Mouse (Mus musculus) intestine, embryonic 14.5 days (tissue): ENCODE data around the gene Nelfa. TPM values are rescaled to one million over a fixed set of nuclear protein-coding genes. Genes with fewer than 3 reads are reported as not detected.

ENCODE experiments used
- ATAC-seq: fragments of 200-750 bp; cut with Nextera tagmentation; replicated peaks from 2 replicates; pipeline ENCODE4 v1.8.0; 2017; ENCODE audit warnings: low read depth, moderate number of reproducible peaks, moderate TSS enrichment, moderate library complexity; ENCODE audit not compliant: low FRiP score, low TSS enrichment
- DNase-seq: peaks from one replicate; pipeline ENCODE4 v3.0.0-alpha.2; 2018; ENCODE audit warnings: low spot score
- H3K27ac ChIP-seq: fragments of 300-500 bp; sonication (generic); 2 replicates; pipeline ENCODE4 v1.5.1; 2014; ENCODE audit warnings: low read depth, mild to moderate bottlenecking, control low read depth
- H3K27me3 ChIP-seq: fragments of 300-500 bp; sonication (generic); replicated peaks from 2 replicates; pipeline ENCODE4 v1.6.1; 2014; ENCODE audit warnings: low read length, control low read depth; ENCODE audit not compliant: control insufficient read depth, insufficient read depth
- H3K36me3 ChIP-seq: fragments of 300-500 bp; sonication (generic); 2 replicates; pipeline ENCODE4 v1.6.1; 2014; ENCODE audit warnings: low read length, control low read depth; ENCODE audit not compliant: control insufficient read depth, insufficient read depth
- H3K4me1 ChIP-seq: fragments of 300-500 bp; sonication (generic); replicated peaks from 2 replicates; pipeline ENCODE4 v1.6.1; 2014; ENCODE audit warnings: low read length, control low read depth, mixed read lengths; ENCODE audit not compliant: control insufficient read depth, insufficient read depth
- H3K4me2 ChIP-seq: fragments of 300-500 bp; sonication (generic); 2 replicates; pipeline ENCODE4 v1.6.1; 2014; ENCODE audit warnings: low read length
- H3K4me3 ChIP-seq: fragments of 300-500 bp; sonication (generic); 2 replicates; pipeline ENCODE4 v1.5.1; 2014; ENCODE audit warnings: low read depth, low read length, control low read depth, mixed read lengths
- H3K9ac ChIP-seq: fragments of 300-500 bp; sonication (generic); 2 replicates; pipeline ENCODE4 v1.6.1; 2014; ENCODE audit warnings: mild to moderate bottlenecking, low read length
- H3K9me3 ChIP-seq: fragments of 300-500 bp; sonication (generic); 2 replicates; pipeline ENCODE4 v1.6.1; 2016; ENCODE audit warnings: low read length, control low read depth; ENCODE audit not compliant: control insufficient read depth
- WGBS: fragments of 180-500 bp; shearing (Covaris S2); extraction: QIAGEN DNeasy Blood & Tissue Kit; methylation state at CpG from one replicate; pipeline ENCODE4 v1.1.7; 2014; 5-methylcytosine and 5-hydroxymethylcytosine counted together
- microRNA-seq: library from miRNA; unstranded; fragments of <30 nt; microRNA quantifications from one replicate; pipeline ENCODE4, GENCODE M21; 2016
- polyA plus RNA-seq: library from polyadenylated mRNA; unstranded; fragments of >200 nt; fragmentation: Nextera tagmentation; extraction: Ambion mirVana; gene quantifications from 2 replicates; pipeline ENCODE4 v1.2.1, GENCODE M21; 2014

The Nelfa gene
- polyA plus RNA-seq, 1 experiment from 2014 or later: 53.9 TPM

- H3K36me3 ChIP-seq: peaks cover 99% of the 10 kb centered on the region
- no peak overlapping the region for H3K9ac ChIP-seq
- no peaks in the 10 kb centered on the region for H3K9me3 ChIP-seq
- H3K27me3 ChIP-seq: no peaks in the 10 kb centered on the region
- 89% methylated on average over 6 of the region's 6 CpGs for WGBS
- H3K27ac ChIP-seq: no peak overlapping the region
- DNase-seq (no peak), ATAC-seq (no peak)
- H3K4me2 ChIP-seq: no peak overlapping the region
- no peak overlapping the region for H3K4me3 ChIP-seq
- H3K4me1 ChIP-seq: no peaks in the 10 kb centered on the region
Measured at GRCm38 (mm10) chr5:33893406-33893805, 42.8 kb downstream of the Nelfa start.

DNA sequence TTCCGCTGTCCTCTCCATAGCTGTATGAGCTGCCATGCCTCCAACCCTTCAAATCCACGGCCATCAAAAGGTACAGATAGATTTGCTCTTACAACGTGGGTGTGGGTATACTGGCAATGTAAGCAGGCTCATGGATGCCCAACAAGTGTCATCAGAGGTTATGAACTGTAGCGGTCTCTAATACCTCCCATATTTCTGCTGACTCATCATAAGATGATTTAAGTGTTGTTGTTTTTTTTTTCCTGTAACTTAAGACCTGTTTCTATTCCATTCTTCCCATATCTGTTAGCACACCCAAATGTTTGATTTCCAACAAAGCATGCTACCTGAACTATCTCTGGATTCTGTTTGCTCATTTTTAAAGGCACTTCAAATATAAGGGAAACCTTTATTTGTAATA, 55.1 kb downstream of the Nelfa start:
- Histone ChIP-seq H3K27me3 (no peaks in the 10 kb centered on the region), H3K27ac (no peak overlapping the region), H3K4me1 (no peaks in the 10 kb centered on the region), H3K9me3 (no peaks in the 10 kb centered on the region), H3K4me3 (no peak overlapping the region), H3K36me3 (peaks cover 89% of the 10 kb centered on the region), H3K9ac (no peak overlapping the region), H3K4me2 (no peak overlapping the region)
- ATAC-seq: no peak
- WGBS: 94% methylated on average over 4 of the region's 4 CpGs
- peak; percentile 6 for DNase-seq

DNA sequence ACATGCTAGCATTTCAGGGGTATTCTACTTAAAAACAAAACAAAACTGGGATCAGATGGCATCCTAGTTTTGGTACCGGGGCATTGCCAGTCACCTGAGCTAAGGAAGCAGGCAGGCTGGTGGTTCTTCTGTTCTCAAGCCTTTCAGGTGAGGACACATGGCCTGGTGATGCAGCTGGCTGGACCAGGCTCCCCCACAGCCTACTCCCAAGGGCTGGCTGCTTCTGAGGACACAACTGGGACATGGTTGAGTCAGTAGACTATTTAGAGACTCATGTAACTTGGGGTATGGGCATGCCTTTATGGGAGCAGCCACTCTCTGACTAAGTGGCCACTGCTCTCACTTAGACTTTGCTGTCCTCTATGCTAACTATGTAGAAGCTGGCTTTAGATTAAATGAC, 60.7 kb downstream of the Nelfa start:
- ATAC-seq: no peak
- Histone ChIP-seq H3K4me2 (no peak overlapping the region), H3K4me1 (no peaks in the 10 kb centered on the region), H3K4me3 (no peak overlapping the region), H3K9ac (no peak overlapping the region), H3K36me3 (peaks cover 78% of the 10 kb centered on the region), H3K27ac (no peak overlapping the region), H3K9me3 (no peaks in the 10 kb centered on the region), H3K27me3 (no peaks in the 10 kb centered on the region)
- WGBS: 94% methylated on average over 1 of the region's 1 CpGs
- no peak for DNase-seq

DNA sequence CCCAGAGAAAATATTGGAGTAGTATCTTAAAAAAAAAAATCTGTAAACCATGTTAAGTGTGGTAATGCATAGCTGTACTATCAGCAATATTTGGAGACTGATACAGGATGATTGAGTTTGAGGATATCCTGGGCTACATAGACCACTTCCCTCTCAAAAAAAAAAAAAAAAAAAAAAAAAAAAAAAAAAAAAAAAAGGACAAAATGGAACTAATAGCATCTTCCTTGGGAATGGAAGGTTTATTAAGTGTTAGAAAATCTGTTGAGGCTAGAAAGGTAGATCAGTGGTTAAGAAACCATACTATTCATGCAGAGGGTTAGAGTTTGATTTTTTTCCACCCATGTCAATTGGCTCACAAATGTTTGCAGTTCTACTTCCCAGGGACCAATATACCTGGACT, 78.5 kb downstream of the Nelfa start:
- ATAC-seq (no peak), DNase-seq (no peak)
- H3K4me2 ChIP-seq: no peak overlapping the region
- H3K4me3 ChIP-seq: no peak overlapping the region
- H3K27ac ChIP-seq: no peak overlapping the region
- no peak overlapping the region for H3K9ac ChIP-seq
- no peaks in the 10 kb centered on the region for H3K9me3 ChIP-seq
- no peaks in the 10 kb centered on the region for H3K4me1 ChIP-seq
- no peaks in the 10 kb centered on the region for H3K27me3 ChIP-seq
- peaks cover 93% of the 10 kb centered on the region for H3K36me3 ChIP-seq

- H3K4me2 ChIP-seq: no peak overlapping the region
- no peaks in the 10 kb centered on the region for H3K27me3 ChIP-seq
- no peak for ATAC-seq
- H3K9me3 ChIP-seq: no peaks in the 10 kb centered on the region
- no peak overlapping the region for H3K27ac ChIP-seq
- no peak overlapping the region for H3K4me3 ChIP-seq
- no peak for DNase-seq
- H3K9ac ChIP-seq: no peak overlapping the region
- WGBS: 71% methylated on average over 2 of the region's 2 CpGs
- H3K36me3 ChIP-seq: peaks cover 77% of the 10 kb centered on the region
- no peaks in the 10 kb centered on the region for H3K4me1 ChIP-seq
Measured at GRCm38 (mm10) chr5:33854019-33854418, 82.2 kb downstream of the Nelfa start.

- 92% methylated on average over 1 of the region's 1 CpGs for WGBS
- no peak for ATAC-seq
Measured at GRCm38 (mm10) chr5:33853086-33853485, 83.1 kb downstream of the Nelfa start.

GRCm38 (mm10) chr5:33851466-33851865, 84.7 kb downstream of the Nelfa start:
- 95% methylated on average over 4 of the region's 4 CpGs for WGBS
- H3K4me1 ChIP-seq: no peaks in the 10 kb centered on the region
- no peak overlapping the region for H3K27ac ChIP-seq
- no peaks in the 10 kb centered on the region for H3K27me3 ChIP-seq
- H3K36me3 ChIP-seq: peaks cover 67% of the 10 kb centered on the region
- no peak for DNase-seq
- no peaks in the 10 kb centered on the region for H3K9me3 ChIP-seq
- ATAC-seq: no peak
- H3K4me3 ChIP-seq: no peak overlapping the region
- no peak overlapping the region for H3K9ac ChIP-seq
- no peak overlapping the region for H3K4me2 ChIP-seq

More at GRCm38 (mm10) chr5:33853086-33853485, 83.1 kb downstream of the Nelfa start:
- Histone ChIP-seq H3K27me3 (no peaks in the 10 kb centered on the region), H3K4me1 (no peaks in the 10 kb centered on the region), H3K4me2 (no peak overlapping the region), H3K9ac (no peak overlapping the region), H3K9me3 (no peaks in the 10 kb centered on the region), H3K27ac (no peak overlapping the region), H3K4me3 (no peak overlapping the region), H3K36me3 (peaks cover 72% of the 10 kb centered on the region)
- DNase-seq: no peak

Small RNA genes within 50 kb of the gene (microRNA-seq; reads per million reads assigned to microRNA genes)
- gene Mir7024: 0.51 reads per million

Other genes with a start within 250 kb of the Nelfa start
- gene Fgfr3, start 214.7 kb downstream of the Nelfa start, polyA plus RNA-seq: 11.1 and 13.7 TPM in 2 replicates
- gene Letm1, start 153.6 kb downstream of the Nelfa start, polyA plus RNA-seq: 39.8 and 43.8 TPM in 2 replicates
- gene Nsd2, start 115.7 kb downstream of the Nelfa start, polyA plus RNA-seq: 56.7 and 59.2 TPM in 2 replicates
- 69.7 and 74.9 TPM in 2 replicates for gene Gm1673, start 47.0 kb upstream of the Nelfa start, polyA plus RNA-seq
- 0.39 and 0.42 TPM in 2 replicates for gene Nat8l, start 59.6 kb upstream of the Nelfa start, polyA plus RNA-seq
- 0.60 and 0.75 TPM in 2 replicates for gene Poln, start 233.0 kb upstream of the Nelfa start, polyA plus RNA-seq
- gene Haus3, start 233.1 kb upstream of the Nelfa start, polyA plus RNA-seq: 30.4 and 33.3 TPM in 2 replicates